Mouse (Mus musculus) lung, adult 2 months (tissue): ENCODE results near the gene Tmem210. TPM values are rescaled to one million over a fixed set of nuclear protein-coding genes. Genes with fewer than 3 reads are reported as not detected.
A peak's percentile ranks its signal among the peaks of the same experiment; 100 is the strongest.

Source experiments
- DNase-seq: peaks from one replicate; pipeline ENCODE4 v3.0.0; 2022
- H3K4me1 ChIP-seq: fragments of 200-500 bp; 2 replicates; pipeline ENCODE4 v1.6.1; 2011; ENCODE audit warnings: low read length; ENCODE audit not compliant: control insufficient read depth, insufficient read depth
- H3K4me3 ChIP-seq: fragments of 200-500 bp; replicated peaks from 2 replicates; pipeline ENCODE3; 2011; ENCODE audit warnings: low read depth, mild to moderate bottlenecking, control low read depth, low read length; ENCODE audit errors: extremely low read depth
- CTCF ChIP-seq: fragments of 200-500 bp; IDR thresholded peaks from 2 replicates; pipeline ENCODE4 v1.5.1; 2011; ENCODE audit warnings: mild to moderate bottlenecking, low read length, control low read depth; ENCODE audit not compliant: insufficient read depth
- POLR2A ChIP-seq: fragments of 200-500 bp; IDR thresholded peaks from 2 replicates; pipeline ENCODE4 v1.6.1; 2011; ENCODE audit warnings: low read depth, mild to moderate bottlenecking, control low read depth, low read length, borderline replicate concordance; ENCODE audit errors: extremely low read depth
- WGBS: fragments of 180-500 bp; shearing (Covaris S2); methylation state at CpG from one replicate; pipeline ENCODE4 v1.1.7; 2018; 5-methylcytosine and 5-hydroxymethylcytosine counted together
- polyA plus RNA-seq: library from polyadenylated mRNA; depleted of rRNA; stranded (reverse); fragments of >200 nt; gene quantifications from 2 replicates; pipeline ENCODE4 v1.2.3, GENCODE M21; 2012

The Tmem210 gene
- polyA plus RNA-seq, 1 experiment = not detected

GRCm38 (mm10) chr2:25305587-25306359, 17.8 kb downstream of the Tmem210 start:
- 48% methylated on average over 14 of the region's 14 CpGs for WGBS
- TF ChIP-seq POLR2A (no peak), CTCF (no peak)
- 0 out of 2 replicates have a peak, but pooled peaks cover 3% of the 10 kb centered on the region for H3K4me1 ChIP-seq
- H3K4me3 ChIP-seq = no peak overlapping the region
- DNase-seq = no peak

GRCm38 (mm10) chr2:25310180-25310579, 22.2 kb downstream of the Tmem210 start:
- H3K4me1 ChIP-seq = 0 out of 2 replicates have a peak, but pooled peaks cover 1% of the 10 kb centered on the region
- no peak for DNase-seq
- 52% methylated on average over 10 of the region's 10 CpGs for WGBS
- TF ChIP-seq POLR2A (no peak), CTCF (no peak)
- H3K4me3 ChIP-seq = no peak overlapping the region

- Histone ChIP-seq H3K4me3 (no peak overlapping the region), H3K4me1 (no peaks in the 10 kb centered on the region)
- 2% methylated on average over 22 of the region's 22 CpGs for WGBS
- no peak for DNase-seq
- no peak for TF ChIP-seq CTCF
- TF ChIP-seq POLR2A = no peak
Measured at GRCm38 (mm10) chr2:25310969-25311368, 23.0 kb downstream of the Tmem210 start.

- H3K4me3 ChIP-seq = no peak overlapping the region
- no peaks in the 10 kb centered on the region for H3K4me1 ChIP-seq
- no peak for DNase-seq
- TF ChIP-seq CTCF = no peak
- no peak for TF ChIP-seq POLR2A
- WGBS = 6% methylated on average over 11 of the region's 11 CpGs
Measured at GRCm38 (mm10) chr2:25311491-25311891, 23.5 kb downstream of the Tmem210 start.

GRCm38 (mm10) chr2:25318119-25318966, 30.4 kb downstream of the Tmem210 start:
- 8% methylated on average over 31 of the region's 31 CpGs for WGBS
- no peak overlapping the region for H3K4me3 ChIP-seq
- TF ChIP-seq POLR2A (no peak), CTCF (no peak)
- H3K4me1 ChIP-seq = no peaks in the 10 kb centered on the region
- no peak for DNase-seq

- H3K4me3 ChIP-seq = no peak within 1 kb of the TSS
Measured at GRCm38 (mm10) chr2:25318971-25319773, 31.2 kb downstream of the Tmem210 start, which contains the start of gene Grin1. TSS of gene Grin1 (minus strand) at chr2:25319187.

GRCm38 (mm10) chr2:25320084-25320483, 32.1 kb downstream of the Tmem210 start:
- TF ChIP-seq POLR2A (no peak), CTCF (no peak)
- no peak for DNase-seq
- 28% methylated on average over 2 of the region's 2 CpGs for WGBS

More at GRCm38 (mm10) chr2:25318971-25319773, 31.2 kb downstream of the Tmem210 start, which contains the start of gene Grin1:
- TF ChIP-seq CTCF = no peak
- TF ChIP-seq POLR2A = no peak
- WGBS = 10% methylated on average over 58 of the region's 58 CpGs
- DNase-seq = peak; percentile 55
- H3K4me1 ChIP-seq = no peaks in the 10 kb centered on the region

GRCm38 (mm10) chr2:25326036-25326435, 38.1 kb downstream of the Tmem210 start:
- no peak overlapping the region for H3K4me3 ChIP-seq
- H3K4me1 ChIP-seq = no peaks in the 10 kb centered on the region
- no peak for DNase-seq
- TF ChIP-seq POLR2A = no peak
- TF ChIP-seq CTCF = no peak
- 73% methylated on average over 2 of the region's 2 CpGs for WGBS

More at GRCm38 (mm10) chr2:25320084-25320483, 32.1 kb downstream of the Tmem210 start:
- Histone ChIP-seq H3K4me3 (no peak overlapping the region), H3K4me1 (no peaks in the 10 kb centered on the region)

- peak; percentile 37 for TF ChIP-seq CTCF
- no peak for TF ChIP-seq POLR2A
- DNase-seq = no peak
- H3K4me1 ChIP-seq = peaks cover 4% of the 10 kb centered on the region; the same call in 1 of the 2 replicates
- 40% methylated on average over 7 of the region's 7 CpGs for WGBS
- no peak overlapping the region for H3K4me3 ChIP-seq
Measured at GRCm38 (mm10) chr2:25328440-25328839, 40.5 kb downstream of the Tmem210 start.
